Mouse (Mus musculus) liver, embryonic 14.5 days (tissue): ENCODE data around the gene Ikzf2.

Source experiments
- CTCF ChIP-seq: IDR thresholded peaks from 2 replicates; pipeline ENCODE4 v1.5.1; 2016; ENCODE audit warnings: antibody characterized with exemption, low read depth, control low read depth
- EP300 ChIP-seq: IDR thresholded peaks from 2 replicates; pipeline ENCODE4 v1.6.1; 2016; ENCODE audit warnings: antibody characterized with exemption, low read depth

- TF ChIP-seq CTCF (no peak), EP300 (no peak)
Measured at GRCm38 (mm10) chr1:69519356-69519755, 167.7 kb downstream of the Ikzf2 start.
